Mouse (Mus musculus) right cerebral cortex, adult 2 months (tissue): ENCODE data around the gene Mvb12a.

Experiments
- DNase-seq, 2 experiments: peaks; one replicate each; pipeline ENCODE4 v3.0.0; 2021 to 2022; ENCODE audit warnings: low spot score in 2 of 2

Gene Mvb12a

DNA sequence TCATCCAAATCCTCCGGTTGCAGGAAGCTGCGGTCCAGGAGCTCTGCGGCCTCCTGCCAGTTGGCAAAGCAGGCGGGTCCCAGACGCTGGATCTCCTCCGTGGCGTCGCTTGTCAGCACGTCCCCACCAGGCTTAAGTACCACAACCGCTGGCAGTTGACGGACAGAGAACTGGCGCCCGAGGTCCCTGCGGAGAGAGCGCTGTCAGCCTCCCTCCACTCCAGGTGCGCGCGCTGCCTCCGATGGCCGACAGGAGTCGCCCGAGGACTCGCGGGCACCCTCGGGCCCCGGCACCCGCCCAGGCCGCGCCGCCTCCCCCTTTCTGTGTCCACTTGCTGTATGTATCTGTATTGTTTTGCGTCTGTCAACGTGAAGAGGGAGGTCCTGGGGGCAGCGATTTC lies 20.0 kb downstream of the Mvb12a start:
- peak; percentile 51 to 70 for DNase-seq

DNA sequence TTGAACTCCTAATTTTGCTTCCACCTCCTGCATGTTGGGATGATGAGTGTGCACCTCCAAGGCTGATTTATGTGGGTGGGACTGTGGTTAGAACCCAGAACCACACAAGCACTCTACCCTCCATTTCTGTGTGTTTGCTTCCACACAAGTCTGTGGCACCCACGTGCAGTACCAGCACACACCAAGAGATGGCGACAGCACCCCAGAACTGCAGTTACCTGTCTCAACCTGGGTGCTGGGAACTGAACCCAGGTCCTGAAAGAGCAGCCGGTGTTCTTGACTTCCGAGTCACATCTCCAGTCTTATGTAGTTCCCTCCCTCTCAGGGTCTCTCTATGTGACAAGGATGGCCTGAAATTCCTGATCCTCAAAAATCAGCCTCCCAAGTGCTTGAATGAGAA lies 21.3 kb downstream of the Mvb12a start:
- no peak for DNase-seq

DNA sequence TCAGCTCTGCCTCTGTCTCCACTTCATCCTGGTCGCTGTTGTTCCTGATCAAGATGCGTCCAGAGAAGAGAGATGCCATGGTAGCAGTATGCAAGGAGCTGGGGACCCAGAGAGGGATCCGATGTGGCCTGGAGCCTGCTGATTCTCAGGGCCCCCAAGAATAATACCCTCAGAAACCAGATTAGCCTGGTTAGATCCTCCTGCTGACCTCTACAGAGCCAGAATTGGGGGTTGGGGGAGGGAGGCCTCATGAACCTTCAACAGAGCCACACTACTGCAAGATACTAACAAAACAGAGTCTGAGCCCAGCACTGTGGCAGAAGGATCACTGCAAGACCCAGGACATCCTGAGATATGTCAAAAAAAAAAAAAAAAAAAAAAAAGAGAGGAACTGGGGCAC lies 23.8 kb downstream of the Mvb12a start, which contains the start of gene Nxnl1:
Gene Nxnl1, minus strand, starts transcription at position 101 of the 400 bp plus-strand sequence.
- no peak for DNase-seq

DNA sequence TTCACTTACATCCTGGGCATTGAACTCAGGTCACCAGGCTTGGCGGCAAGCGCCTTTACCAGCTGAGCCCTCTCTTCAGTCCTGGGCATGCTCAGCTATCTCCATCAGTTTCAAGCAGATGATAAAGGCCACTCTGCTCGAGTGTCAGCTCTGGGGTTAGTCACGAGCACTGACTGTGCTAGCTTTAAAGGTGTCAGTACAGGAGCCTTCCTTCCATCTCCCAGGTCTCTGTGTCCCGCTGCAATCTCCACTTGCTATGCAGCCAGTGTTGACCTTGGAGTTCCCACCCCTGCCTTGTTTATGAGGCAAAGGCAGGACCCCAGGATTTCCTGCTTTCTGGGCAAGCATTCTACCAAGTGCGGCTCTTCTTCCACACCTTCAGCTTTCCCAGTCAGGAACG lies 24.9 kb downstream of the Mvb12a start:
- no peak for DNase-seq

DNA sequence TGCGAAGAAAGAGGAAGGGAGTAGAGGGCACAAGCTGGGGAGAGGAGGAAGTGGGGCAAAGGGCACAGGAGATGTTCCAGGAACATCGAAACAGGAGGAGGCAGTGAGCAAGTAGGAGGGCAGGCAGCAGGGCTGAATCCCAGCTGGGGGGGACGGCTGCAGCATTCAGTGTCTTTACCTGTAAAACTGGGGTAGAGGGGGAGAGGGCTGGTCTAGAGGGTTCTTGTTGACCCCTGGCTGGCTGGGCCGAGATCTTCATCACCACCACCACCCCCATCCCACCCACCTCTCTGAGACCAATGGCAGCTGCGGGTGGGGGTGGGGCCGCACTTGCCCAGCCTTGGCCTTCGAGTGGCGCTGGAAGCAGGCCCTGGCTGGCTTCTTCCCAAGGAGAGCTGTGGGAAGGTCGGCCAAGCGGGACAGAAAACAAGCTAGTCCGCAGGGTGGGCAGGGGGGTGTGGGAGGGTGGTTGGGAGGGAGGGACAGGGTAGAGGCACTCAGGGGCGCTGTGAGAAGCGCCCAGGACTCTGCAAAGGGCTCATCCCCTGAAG lies 25.7 kb downstream of the Mvb12a start, which contains the start of gene Slc27a1:
Gene Slc27a1, plus strand, starts transcription at position 496 of the 551 bp plus-strand sequence.
- peak; percentile 48 to 62 for DNase-seq

DNA sequence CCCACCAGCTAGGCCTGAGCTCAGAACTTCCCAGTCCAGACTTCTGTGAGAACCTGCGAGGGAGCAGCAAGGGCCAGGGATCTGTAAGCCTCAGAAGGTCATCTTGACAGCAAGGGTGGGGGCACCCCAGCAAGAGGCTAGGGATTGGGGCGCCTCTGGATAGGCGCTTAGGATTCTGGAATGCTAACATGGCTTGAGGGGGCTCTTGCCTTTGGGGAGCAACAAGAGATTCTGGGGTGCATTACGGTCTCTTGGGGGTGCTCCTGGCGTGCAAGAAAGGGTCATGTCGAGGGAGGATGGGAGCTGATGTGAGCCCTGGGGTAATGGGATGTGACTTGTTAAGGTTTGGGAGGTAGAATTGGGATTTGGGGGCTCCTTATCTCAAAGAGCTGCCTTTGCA lies 26.2 kb downstream of the Mvb12a start:
- no peak for DNase-seq

DNA sequence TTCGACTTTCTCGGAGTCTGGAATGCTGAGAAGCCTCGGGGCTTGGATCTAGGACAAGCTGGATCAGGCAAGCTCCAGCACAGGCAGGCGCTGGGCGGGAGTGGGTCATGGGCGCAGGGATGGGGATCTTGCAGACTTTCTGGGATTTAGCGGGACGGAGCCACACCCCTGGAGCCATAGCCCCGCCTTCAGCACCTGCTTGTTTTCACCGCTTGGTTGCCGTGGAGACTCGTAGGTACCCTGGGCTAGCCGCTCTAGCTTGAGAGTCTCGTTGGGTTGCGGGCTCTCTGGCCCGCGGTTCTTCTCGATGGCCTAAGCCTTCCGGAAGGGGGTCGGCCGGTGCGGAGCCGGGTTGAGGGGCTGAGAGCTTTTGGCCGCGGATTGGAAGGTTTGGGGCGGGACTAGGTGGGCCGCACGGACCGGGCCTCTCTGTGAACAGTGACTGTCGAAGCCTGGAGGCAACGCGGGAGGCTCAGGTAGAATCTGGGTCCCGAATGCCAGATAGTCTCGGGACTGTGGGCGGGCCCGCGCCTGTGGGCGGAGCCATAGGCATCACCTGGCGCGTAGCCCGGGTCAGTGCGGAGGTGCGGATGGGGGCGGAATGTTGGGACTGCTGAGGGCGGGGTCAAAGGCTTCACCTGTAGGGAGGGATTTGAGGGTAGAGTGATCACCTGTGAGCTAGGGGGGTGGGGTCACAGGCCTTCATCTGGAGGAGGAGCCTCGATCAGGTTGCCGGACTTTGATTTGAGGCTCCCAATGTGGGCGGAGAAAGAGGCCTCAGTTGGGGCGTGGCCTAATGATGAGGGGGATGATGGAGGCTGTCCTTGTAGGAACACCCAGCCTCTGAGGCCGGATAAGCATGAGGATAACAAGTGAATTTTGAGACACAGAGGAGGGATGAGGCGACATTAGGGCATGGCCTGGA lies 26.9 kb downstream of the Mvb12a start:
- peak; percentile 89 to 93 for DNase-seq

DNA sequence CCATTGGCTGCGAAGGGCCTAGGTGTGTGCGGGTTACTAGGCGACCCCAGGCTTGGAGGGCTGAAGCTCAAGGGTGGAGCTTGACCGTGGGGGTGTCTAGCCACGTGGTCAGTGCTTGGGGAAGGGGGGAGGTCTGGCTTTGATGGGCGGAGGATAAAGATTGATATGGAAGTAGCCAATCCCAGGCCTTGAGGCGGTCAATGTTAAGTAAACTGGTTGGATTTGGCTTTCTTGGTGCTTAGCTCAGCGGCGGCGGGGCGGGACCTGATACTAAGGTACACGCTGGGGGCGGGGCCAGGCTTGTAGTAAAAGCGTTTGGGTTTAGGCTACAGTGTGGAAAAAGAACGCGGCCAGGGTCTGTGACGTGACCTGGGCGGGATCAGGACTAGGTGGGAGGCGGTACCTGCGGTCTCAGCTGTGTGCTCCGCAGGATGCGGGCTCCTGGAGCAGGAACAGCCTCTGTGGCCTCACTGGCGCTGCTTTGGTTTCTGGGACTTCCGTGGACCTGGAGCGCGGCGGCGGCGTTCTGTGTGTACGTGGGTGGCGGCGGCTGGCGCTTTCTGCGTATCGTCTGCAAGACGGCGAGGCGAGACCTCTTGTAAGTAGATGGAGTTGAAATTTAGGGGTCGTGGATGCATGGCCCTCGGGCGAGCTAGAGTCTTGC lies 27.7 kb downstream of the Mvb12a start:
- DNase-seq, result peak; percentile 94 to 99

DNA sequence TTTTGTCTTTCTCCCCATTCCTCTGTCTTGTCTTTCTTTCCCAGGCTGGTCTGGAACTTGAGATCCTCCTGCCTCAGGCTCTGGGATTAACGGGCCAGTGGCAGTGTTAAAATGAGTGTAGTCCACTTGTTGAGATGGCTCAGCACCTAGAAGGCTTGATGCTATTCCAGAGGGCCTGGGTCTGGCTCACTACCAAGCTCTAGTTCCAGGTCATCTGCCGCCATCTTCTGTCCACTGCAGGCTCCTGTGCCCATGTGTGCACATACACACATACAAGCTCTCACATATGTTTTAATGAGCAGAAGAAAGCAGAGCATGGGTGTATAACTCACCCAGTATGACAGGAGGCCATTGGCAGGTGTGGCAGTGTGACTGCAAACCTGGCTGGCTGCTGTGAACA lies 29.4 kb downstream of the Mvb12a start:
- DNase-seq, result no peak

DNA sequence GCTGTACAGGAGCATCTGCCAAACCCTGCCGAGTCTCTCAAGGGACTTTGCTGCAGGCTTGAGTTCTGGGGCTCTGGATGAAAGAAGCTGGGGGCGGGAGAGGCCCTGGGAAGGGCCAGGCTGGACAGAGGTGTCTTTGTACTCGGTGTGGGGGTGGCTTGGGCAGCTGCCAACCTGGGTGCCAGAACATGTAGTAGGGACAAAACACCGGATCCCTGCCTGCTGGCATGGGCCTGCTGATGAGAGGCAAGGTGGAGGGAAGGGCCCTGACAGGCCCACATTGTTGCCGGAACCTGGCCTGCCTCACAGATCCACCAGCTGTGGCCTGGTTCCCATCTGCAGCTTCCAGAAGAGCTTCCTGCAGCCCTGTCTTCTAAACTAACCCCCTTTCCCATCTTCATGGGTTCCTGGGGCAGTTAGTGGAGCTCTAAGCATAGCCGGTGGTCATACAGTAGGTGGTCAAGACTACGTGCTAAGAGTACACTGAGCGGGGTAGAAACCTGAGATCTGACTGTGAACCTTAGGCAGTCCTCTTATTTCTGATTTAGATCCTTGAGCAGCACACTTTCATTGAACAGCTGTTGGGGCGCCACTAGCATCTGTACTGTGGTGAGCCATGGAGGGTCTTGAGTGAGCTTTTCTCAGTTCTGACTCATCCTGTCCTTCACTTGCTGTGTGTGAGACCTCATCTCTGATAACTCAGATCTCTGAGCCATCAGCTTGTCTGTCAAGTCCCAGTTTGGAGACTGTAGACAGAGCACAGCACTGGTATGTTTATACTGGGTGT lies 30.3 kb downstream of the Mvb12a start:
- peak; percentile 79 to 85 for DNase-seq

DNA sequence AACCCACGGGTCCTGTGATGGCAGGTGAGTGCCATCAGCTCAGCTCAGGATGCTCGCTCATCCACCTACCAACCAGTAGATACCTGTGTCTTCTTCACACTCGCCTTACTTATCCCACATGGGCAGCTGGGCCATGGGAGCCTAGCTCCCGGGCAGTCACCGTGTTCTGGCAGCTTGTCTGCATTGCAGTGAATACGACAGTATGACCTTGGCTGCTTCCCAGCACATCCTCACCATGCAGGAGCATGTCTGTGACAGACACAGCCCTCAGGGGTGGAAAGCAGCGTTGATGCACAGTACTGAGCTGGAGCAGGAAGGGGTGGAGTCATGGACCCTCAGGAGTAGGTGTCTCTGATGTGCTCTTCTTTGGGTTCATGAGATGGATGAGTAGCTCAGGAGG lies 31.7 kb downstream of the Mvb12a start:
- DNase-seq, result no peak

DNA sequence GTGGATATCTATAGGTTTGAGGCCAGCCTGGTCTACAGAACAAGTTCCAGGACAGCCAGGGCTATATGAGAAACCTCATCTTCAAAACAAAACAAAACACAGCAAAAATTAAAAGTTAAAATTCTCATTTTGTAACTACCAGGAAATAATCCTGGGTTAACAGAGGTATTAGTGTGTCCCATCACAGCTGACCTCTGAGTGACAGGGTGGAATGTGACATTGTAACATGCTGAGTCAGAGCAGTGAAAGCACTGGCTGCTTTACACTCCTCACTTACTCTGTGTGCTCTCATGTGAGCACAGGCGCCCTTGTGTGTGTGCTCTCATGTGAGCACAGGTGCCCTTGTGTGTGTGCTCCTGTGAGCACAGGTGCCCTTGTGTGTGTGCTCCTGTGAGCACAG lies 32.3 kb downstream of the Mvb12a start:
- DNase-seq, result no peak

DNA sequence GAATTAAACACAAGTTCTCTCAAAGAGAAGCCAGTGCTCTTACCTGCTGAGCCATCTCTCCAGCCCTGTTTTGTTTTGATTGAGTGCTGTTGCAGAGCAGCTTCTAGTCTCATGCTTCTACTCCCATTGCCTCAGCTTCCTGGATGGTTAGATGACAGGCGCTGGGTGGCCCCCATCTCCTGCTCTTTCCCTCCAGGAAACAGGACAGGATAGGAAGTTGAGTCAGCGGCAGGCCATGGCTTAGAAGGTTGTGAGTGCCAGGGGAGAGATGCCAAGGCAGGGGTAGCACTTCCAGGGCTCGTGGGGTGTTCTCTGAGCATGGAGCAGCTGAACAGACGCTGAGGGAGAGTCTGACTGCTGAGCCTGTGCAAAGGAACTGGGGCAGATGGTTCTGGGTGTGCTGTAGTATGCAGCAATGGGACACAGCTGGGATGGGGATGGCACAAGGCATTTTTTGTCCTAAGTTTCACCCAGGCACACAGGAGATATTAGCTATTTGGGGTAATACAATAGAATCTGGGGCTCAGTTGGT lies 35.2 kb downstream of the Mvb12a start:
- no peak for DNase-seq

DNA sequence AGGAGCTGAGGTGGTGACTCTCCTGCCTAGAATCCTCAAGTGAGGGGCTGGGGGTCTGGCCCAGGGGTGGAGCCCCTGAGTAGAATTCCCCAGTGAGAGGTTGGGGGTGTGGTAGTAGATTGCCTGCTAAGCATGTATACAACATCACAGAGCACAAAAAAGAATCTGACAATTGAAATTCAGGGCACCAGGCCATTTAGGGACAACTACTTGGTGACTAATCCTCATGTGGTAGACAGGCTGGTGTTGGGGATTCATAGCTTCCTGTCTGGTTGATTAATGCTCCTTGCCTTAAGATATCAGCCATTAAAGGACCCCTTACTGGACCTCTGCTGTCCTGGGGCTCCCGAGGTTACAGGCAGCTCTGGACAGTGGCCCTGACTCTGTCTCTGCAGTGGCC lies 36.3 kb downstream of the Mvb12a start:
- DNase-seq, result no peak

DNA sequence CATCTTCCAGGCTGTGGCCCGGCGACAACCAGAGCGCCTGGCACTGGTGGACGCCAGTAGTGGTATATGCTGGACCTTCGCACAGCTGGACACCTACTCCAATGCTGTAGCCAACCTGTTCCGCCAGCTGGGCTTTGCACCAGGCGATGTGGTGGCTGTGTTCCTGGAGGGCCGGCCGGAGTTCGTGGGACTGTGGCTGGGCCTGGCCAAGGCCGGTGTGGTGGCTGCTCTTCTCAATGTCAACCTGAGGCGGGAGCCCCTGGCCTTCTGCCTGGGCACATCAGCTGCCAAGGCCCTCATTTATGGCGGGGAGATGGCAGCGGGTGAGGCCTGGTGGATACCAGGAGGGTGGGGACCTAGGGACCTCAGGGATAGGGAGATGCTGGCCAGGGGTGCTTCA lies 36.8 kb downstream of the Mvb12a start:
- DNase-seq, result no peak

DNA sequence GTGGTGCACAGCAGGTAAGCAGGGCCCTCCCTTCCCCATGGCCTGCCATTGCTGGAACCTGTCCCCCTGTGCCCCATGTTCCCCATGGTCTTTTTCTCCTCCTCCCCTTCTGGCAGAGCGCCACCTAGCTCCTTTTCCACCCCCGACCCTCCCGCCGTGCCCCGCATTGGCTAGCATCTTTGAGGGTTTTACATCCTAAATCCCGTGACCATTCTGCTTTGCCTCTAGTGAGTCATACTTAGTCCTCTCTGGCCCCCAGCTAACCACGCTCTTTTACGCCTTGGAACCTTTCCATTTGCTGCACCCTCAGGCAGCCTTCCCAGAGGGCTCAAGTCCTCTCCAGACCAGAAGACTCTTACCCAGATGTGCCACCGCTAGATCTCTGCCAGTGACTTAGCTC lies 37.5 kb downstream of the Mvb12a start:
- DNase-seq, result no peak

DNA sequence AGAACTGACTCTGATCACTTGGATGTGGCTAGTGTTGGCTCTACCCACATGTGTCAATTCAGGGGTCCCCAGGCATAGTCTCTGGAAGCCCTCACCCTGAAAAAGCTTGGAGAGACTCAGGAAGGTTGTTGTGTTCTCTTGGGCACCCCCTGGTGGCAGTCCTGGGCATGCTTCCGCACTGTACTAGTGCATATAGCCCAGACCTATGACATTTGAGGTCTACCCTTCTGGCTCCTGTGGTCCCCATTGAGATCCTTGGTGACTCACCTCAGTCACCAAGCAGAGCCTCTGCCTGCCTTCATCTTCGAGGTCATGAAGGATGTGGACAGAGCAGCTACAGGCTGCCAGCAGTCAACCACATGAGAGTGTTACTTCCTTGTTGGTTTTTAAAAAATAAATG lies 44.2 kb downstream of the Mvb12a start:
- peak in 1 of 2 experiments; percentile 36 for DNase-seq

DNA sequence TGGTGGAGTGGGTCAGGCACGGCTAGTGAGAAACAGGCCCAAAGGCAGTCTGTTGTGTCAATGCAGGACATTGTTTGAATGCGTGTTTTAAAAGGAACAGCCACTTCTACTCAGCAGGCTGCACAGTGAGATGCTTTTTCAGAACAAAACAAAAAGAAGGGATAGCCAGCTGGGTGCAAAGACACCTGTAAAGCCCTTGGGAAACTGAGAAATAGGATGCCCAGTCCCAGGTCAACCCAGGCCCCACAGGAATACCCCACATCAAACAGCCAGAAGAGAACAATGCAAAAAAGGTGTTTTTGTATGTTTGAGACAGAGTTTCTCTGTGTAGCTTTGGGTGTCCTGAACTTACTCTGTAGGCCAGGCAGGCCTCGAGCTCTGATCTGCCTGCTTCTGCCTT lies 46.0 kb downstream of the Mvb12a start:
- DNase-seq, result no peak

DNA sequence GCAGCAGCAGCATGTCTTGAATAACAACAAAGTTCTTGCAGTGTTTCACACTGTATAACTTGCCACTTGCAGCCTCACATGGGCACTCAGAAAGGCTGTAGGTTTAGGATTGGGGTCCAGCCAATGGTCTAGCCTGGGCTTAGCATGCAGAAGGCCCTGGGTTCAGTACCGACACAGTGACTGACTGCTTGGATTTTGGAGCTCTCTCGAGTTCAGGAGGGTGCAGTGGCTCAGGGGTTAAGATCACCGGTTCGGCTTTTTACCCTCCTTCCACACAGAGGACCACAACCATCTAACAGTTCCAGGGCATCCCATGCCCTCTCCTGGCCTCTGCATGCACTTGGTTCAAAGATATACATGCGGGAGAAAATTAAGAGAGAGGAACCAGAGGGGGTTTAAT lies 48.3 kb downstream of the Mvb12a start:
- no peak for DNase-seq

DNA sequence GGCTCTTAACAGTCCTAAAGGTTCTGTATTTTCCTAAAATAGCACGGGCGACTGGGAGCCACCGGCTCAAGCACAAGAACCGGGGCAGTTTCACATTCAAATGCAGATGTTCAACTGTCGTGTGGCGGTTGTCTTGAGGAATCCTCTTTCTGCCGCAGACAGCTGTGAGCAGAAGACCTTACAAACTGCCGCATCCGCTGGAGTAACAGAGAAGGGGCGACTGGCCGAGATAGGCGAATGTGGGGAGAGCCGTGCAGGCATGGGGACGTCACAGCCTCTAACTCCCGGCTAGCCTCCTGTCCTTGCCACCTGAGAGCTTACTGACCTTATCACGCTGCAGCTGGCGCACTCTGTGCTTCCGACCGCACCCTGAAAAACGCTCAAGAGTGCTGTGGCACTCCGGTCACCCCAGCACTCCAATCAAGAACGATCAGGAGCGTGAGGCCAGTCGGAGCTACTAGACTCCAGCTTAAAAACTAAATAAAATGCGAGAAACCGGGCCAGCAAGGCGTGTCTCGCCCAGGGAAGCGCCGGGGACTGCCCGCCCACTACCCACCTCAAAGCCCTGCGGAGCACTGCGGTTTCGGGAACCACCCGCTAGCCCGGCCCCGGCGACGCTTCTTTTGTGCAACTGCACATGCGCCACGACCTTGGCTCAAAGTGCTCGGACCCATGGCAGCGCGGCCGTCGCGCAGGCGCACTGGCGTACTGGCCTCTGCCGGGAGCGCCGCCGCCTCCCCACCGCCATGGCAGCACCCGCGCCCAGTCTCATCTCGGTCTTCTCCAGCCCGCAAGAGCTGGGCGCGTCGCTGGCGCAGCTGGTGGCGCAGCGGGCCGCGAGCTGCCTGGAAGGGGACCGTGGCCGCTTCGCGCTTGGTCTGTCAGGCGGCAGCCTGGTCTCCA lies 49.0 kb downstream of the Mvb12a start, which contains the start of gene Pgls:
Gene Pgls, plus strand, starts transcription at position 706 of the 903 bp plus-strand sequence.
- peak; percentile 97 to 98 for DNase-seq
